33 mouse cellular contexts compared by ENCODE assay signal in genomic region chr7:44708574-44708973, GRCm38 (mm10). TPM values are rescaled to one million over a fixed set of nuclear protein-coding genes. Genes with fewer than 3 reads are reported as not detected.
DNase-seq lines count a peak whose midpoint lies in the region; ATAC-seq and TF ChIP-seq lines count a peak whose summit lies in the region.
"Had no signal": no experiment of that assay in that cellular context is flagged by ENCODE, and none has a peak within 500 bp of the region (broad histone marks: within the 10 kb centered on the region; RNA-seq: fewer than 3 reads in every experiment).

Izumo2 (plus strand) TSS chr7:44708742.

- H3K4me1 ChIP-seq in lung, embryonic 15.5 days, result no peaks in the 10 kb centered on the region
- no peaks in the 10 kb centered on the region for H3K4me1 ChIP-seq in lung, postnatal 0 days (ENCODE audit: insufficient read depth, low read depth, low read length)
- H3K4me1 ChIP-seq: heart, embryonic 10.5 days; heart, embryonic 13.5 days had no signal

- H3K27ac ChIP-seq in lung, embryonic 15.5 days, result no peak within 1 kb of the TSS
- H3K27ac ChIP-seq in lung, postnatal 0 days (ENCODE audit: low read length), result no peak within 1 kb of the TSS
- H3K27ac ChIP-seq: heart, adult 2 months; heart, embryonic 10.5 days; heart, embryonic 13.5 days; hindbrain, embryonic 14.5 days; hindbrain, postnatal 0 days had no signal

- 69% methylated on average over 14 of the region's 14 CpGs for WGBS in lung, embryonic 15.5 days
- WGBS in lung, postnatal 0 days, result 71% methylated on average over 14 of the region's 14 CpGs

- no peaks in the 10 kb centered on the region for H3K9me3 ChIP-seq in lung, embryonic 15.5 days
- H3K9me3 ChIP-seq in lung, postnatal 0 days (ENCODE audit: low read length), result no peaks in the 10 kb centered on the region
- H3K9me3 ChIP-seq: heart, embryonic 10.5 days had no signal

- H3K4me2 ChIP-seq in lung, embryonic 15.5 days, result no peak within 1 kb of the TSS
- H3K4me2 ChIP-seq in lung, postnatal 0 days (replicated peaks; ENCODE audit: low read depth, low read length), result no peak within 1 kb of the TSS
- H3K4me2 ChIP-seq: heart, embryonic 13.5 days; hindbrain, embryonic 14.5 days had no signal

- H3K9ac ChIP-seq in lung, embryonic 15.5 days, result no peak within 1 kb of the TSS
- H3K9ac ChIP-seq in lung, postnatal 0 days (replicated peaks; ENCODE audit: low read depth), result no peak within 1 kb of the TSS
- H3K9ac ChIP-seq: forebrain, postnatal 0 days; heart, embryonic 13.5 days; hindbrain, embryonic 14.5 days had no signal

- no peak within 1 kb of the TSS for H3K4me3 ChIP-seq in lung, embryonic 15.5 days
- H3K4me3 ChIP-seq in lung, postnatal 0 days (ENCODE audit: low read depth, low read length), result no peak within 1 kb of the TSS
- H3K4me3 ChIP-seq: heart, adult 2 months; heart, embryonic 10.5 days; heart, embryonic 13.5 days had no signal

- DNase-seq in lung, postnatal 0 days (ENCODE audit: low spot score), result no peak
- DNase-seq in ES-CJ7 (ENCODE audit: low read depth, low spot score) (peak; percentile 94), WW6 (ENCODE audit: low read depth, low spot score) (peak; percentile 50)
- no peak for DNase-seq in left cerebral cortex, postnatal 36 days (ENCODE audit: low spot score in 2 of 2)
- no peak for DNase-seq in frontal cortex, adult 2 months (ENCODE audit: extremely low spot score in 1 of 2, low spot score in 1 of 2)
- DNase-seq in ovary, postnatal 36 days (ENCODE audit: low spot score), result no peak
- DNase-seq: adrenal gland, postnatal 10 days; adrenal gland, postnatal 36 days; cerebellum, adult 18-20 months; cerebellum, adult 9-10 months; cerebellum, postnatal 14 days; forebrain, postnatal 0 days; gastrocnemius, postnatal 36 days; heart, adult 2 months; heart, postnatal 14 days; heart, postnatal 4 days had no signal

- H3K36me3 ChIP-seq in lung, embryonic 15.5 days, result no peaks in the 10 kb centered on the region
- no peaks in the 10 kb centered on the region for H3K36me3 ChIP-seq in lung, postnatal 0 days (ENCODE audit: insufficient read depth, low read length)
- H3K36me3 ChIP-seq: G1E; heart, embryonic 10.5 days; heart, embryonic 13.5 days had no signal

- intact Hi-C loops in left cerebral cortex, postnatal 36 days (cut with DNase I), result no loop called here

- no peak for TF ChIP-seq CTCF in lung, postnatal 0 days (IDR thresholded peaks at IDR 0.05)

- TF ChIP-seq EP300 in lung, postnatal 0 days (IDR thresholded peaks at IDR 0.05), result no peak

- 0 out of 2 replicates have a peak, but pooled peaks have one; percentile 19 for ATAC-seq in lung, embryonic 15.5 days (ENCODE audit: borderline replicate concordance, extremely low read depth, low FRiP score, low TSS enrichment)
- ATAC-seq in lung, postnatal 0 days, result no peak
- ATAC-seq: forebrain, embryonic 14.5 days; forebrain, postnatal 0 days; hindbrain, postnatal 0 days; inflammation-experienced regulatory T-cells, adult 6 months; Patski had no signal

- H3K27me3 ChIP-seq in lung, embryonic 15.5 days, result no peaks in the 10 kb centered on the region
- H3K27me3 ChIP-seq in lung, postnatal 0 days (replicated peaks; ENCODE audit: insufficient read depth, low read length), result no peaks in the 10 kb centered on the region
- H3K27me3 ChIP-seq: Patski had no signal

RNA-seq across cellular contexts. Expression of gene Izumo2, which starts in this region (rescaled TPM):
- not detected in 2 replicates for polyA plus RNA-seq in lung, embryonic 15.5 days (2015; fragmentation: Nextera tagmentation; extraction: Ambion mirVana)
- polyA plus RNA-seq in lung, postnatal 0 days (2015; fragmentation: Nextera tagmentation; extraction: Ambion mirVana), result not detected in 2 replicates
- total RNA-seq in left cerebral cortex, postnatal 36 days (2021), result not detected
- polyA plus RNA-seq in frontal cortex, adult 2 months (2012; rRNA removed), result not detected in 2 replicates
- total RNA-seq: adrenal gland, adult 18-20 months; adrenal gland, postnatal 10 days; adrenal gland, postnatal 36 days; forebrain, postnatal 0 days; G1E; gastrocnemius, adult 8-10 months; gastrocnemius, postnatal 36 days; granulocyte monocyte progenitor cell, adult 5-6 weeks; heart, adult 2 months; heart, postnatal 14 days; heart, postnatal 4 days; hindbrain, postnatal 0 days had no signal
- polyA plus RNA-seq: embryonic facial prominence, embryonic 11.5 days; embryonic facial prominence, embryonic 14.5 days; forebrain, embryonic 11.5 days; forebrain, embryonic 14.5 days; forebrain, postnatal 0 days; G1E; heart, adult 2 months; heart, embryonic 10.5 days; heart, embryonic 13.5 days; heart, embryonic 16.5 days; hindbrain, embryonic 11.5 days; hindbrain, embryonic 14.5 days; hindbrain, postnatal 0 days; inflammation-experienced regulatory T-cells, adult 6 months; Patski had no signal

Comparison
In these comparisons a context has a peak if more than half of its experiments do, and no peak if none do; other contexts are left out.
1. Peak in ATAC-seq in lung, embryonic 15.5 days; RNA of the gene not detected or under 1 TPM.
2. DNase-seq: peak in ES-CJ7 (single experiment) and WW6 (single experiment); none in lung, postnatal 0 days (single experiment), left cerebral cortex, postnatal 36 days (0 of 2), frontal cortex, adult 2 months (0 of 2) and ovary, postnatal 36 days (single experiment).